Mouse (Mus musculus) left cerebral cortex, postnatal 36 days (tissue): ENCODE results near the gene Pld6. TPM values are rescaled to one million over a fixed set of nuclear protein-coding genes. Genes with fewer than 3 reads are reported as not detected.
A peak's percentile ranks its signal among the peaks of the same experiment; 100 is the strongest.

Experiments
- DNase-seq, 2 experiments: peaks; one replicate each; pipeline ENCODE4 v3.0.0; 2021 to 2022; ENCODE audit warnings: low spot score in 2 of 2, mixed read lengths in 1 of 2
- intact Hi-C: fragments of 180-260 bp; cut with DNase I; formaldehyde crosslinking; loops from one replicate; pipeline ENCODE4 v1.15.1; 2025
- total RNA-seq, 2 experiments: library from RNA; stranded (reverse); gene quantifications; 2 replicates each; pipeline ENCODE4 v1.2.3; 2021

Pld6 gene
- total RNA-seq, 2 experiments from 2014 or later: 0.81 to 1.1 TPM

- intact Hi-C loops: no loop called here
- no peak for DNase-seq
These were observed 5.9 kb upstream of the Pld6 start for GRCm38 (mm10) chr11:59793390-59793789.

- DNase-seq: no peak
- intact Hi-C loops: loop anchor here (10.0 kb wide), 1 partner anchor 265 kb away; the partner anchor contains the start of gene Zkscan17
These were observed 1.9 kb upstream of the Pld6 start for GRCm38 (mm10) chr11:59789311-59789710.

GRCm38 (mm10) chr11:59786444-59787198 lies 824 bp downstream of the Pld6 start:
- intact Hi-C loops: loop anchor here (10.0 kb wide), 1 partner anchor 262 kb away; the partner anchor contains the start of gene Zkscan17
- DNase-seq: no peak

- no peak for DNase-seq
- intact Hi-C loops: loop anchor here (10.0 kb wide), 1 partner anchor 259 kb away; the partner anchor contains the start of gene Zkscan17
These were observed 3.9 kb downstream of the Pld6 start for GRCm38 (mm10) chr11:59783591-59783990.

- intact Hi-C loops: loop anchor here (10.0 kb wide), 1 partner anchor 257 kb away; the partner anchor contains the start of gene Zkscan17
- no peak for DNase-seq
These were observed 5.3 kb downstream of the Pld6 start for GRCm38 (mm10) chr11:59782091-59782590.

- intact Hi-C loops: loop anchor here (10.0 kb wide), 1 partner anchor 255 kb away; the partner anchor contains the start of gene Zkscan17
- DNase-seq: no peak
These were observed 7.2 kb downstream of the Pld6 start for GRCm38 (mm10) chr11:59780241-59780640.

- no peak for DNase-seq
- intact Hi-C loops: loop anchor here (5.0 kb wide), 1 partner anchor 157 kb away; no protein-coding TSS in a partner anchor
These were observed 8.0 kb downstream of the Pld6 start for GRCm38 (mm10) chr11:59779406-59779805.

GRCm38 (mm10) chr11:59778874-59779223 lies 8.6 kb downstream of the Pld6 start:
- DNase-seq: no peak
- intact Hi-C loops: loop anchor here (5.0 kb wide), 1 partner anchor 157 kb away; no protein-coding TSS in a partner anchor

- intact Hi-C loops: loop anchor here (5.0 kb wide), 1 partner anchor 156 kb away; no protein-coding TSS in a partner anchor
- DNase-seq: peak; percentile 36 to 55
These were observed 9.1 kb downstream of the Pld6 start for GRCm38 (mm10) chr11:59778181-59778873.

- intact Hi-C loops: loop anchor here (5.0 kb wide), 1 partner anchor 155 kb away; no protein-coding TSS in a partner anchor
- DNase-seq: no peak
These were observed 10.2 kb downstream of the Pld6 start for GRCm38 (mm10) chr11:59777259-59777658.

- intact Hi-C loops: loop anchor here (5.0 kb wide), 1 partner anchor 153 kb away; no protein-coding TSS in a partner anchor
- DNase-seq: no peak
These were observed 11.9 kb downstream of the Pld6 start for GRCm38 (mm10) chr11:59775435-59776148.

GRCm38 (mm10) chr11:59774522-59774921 lies 12.9 kb downstream of the Pld6 start:
- intact Hi-C loops: no loop called here
- no peak for DNase-seq

GRCm38 (mm10) chr11:59772902-59773301 lies 14.5 kb downstream of the Pld6 start:
- no peak for DNase-seq
- intact Hi-C loops: no loop called here

GRCm38 (mm10) chr11:59772291-59772690 lies 15.2 kb downstream of the Pld6 start:
- intact Hi-C loops: no loop called here
- DNase-seq: no peak

- no peak for DNase-seq
- intact Hi-C loops: no loop called here
These were observed 16.7 kb downstream of the Pld6 start for GRCm38 (mm10) chr11:59770753-59771152.

- DNase-seq: no peak
- intact Hi-C loops: no loop called here
These were observed 17.7 kb downstream of the Pld6 start for GRCm38 (mm10) chr11:59769738-59770137.

GRCm38 (mm10) chr11:59769307-59769706 lies 18.1 kb downstream of the Pld6 start:
- intact Hi-C loops: no loop called here
- no peak for DNase-seq

GRCm38 (mm10) chr11:59760796-59761195 lies 26.6 kb downstream of the Pld6 start:
- intact Hi-C loops: no loop called here
- DNase-seq: no peak

- intact Hi-C loops: no loop called here
- DNase-seq: no peak
These were observed 27.8 kb downstream of the Pld6 start for GRCm38 (mm10) chr11:59759626-59760025.

- intact Hi-C loops: no loop called here
- peak; percentile 32 to 49 for DNase-seq
These were observed 28.3 kb downstream of the Pld6 start for GRCm38 (mm10) chr11:59759178-59759577.
